Mouse (Mus musculus): Measurements from ENCODE around the gene Scaper.

GRCm38 (mm10) chr9:55646444-55646843 is 291.5 kb downstream of the Scaper start:
- TF ChIP-seq CTCF (IDR thresholded peaks at IDR 0.05; ENCODE audit: borderline replicate concordance, control insufficient read depth, extremely low read depth, insufficient read depth, low read length, poor library complexity) (no peak), POLR2A (IDR thresholded peaks at IDR 0.05; ENCODE audit: control insufficient read depth, extremely low read depth, insufficient read depth, low read length, poor library complexity) (no peak)

All from thymus, adult 2 months (tissue).